Mouse (Mus musculus): ENCODE results near the gene Tbl2. TPM values are rescaled to one million over a fixed set of nuclear protein-coding genes. Genes with fewer than 3 reads are reported as not detected.

Tbl2 gene
- polyA plus RNA-seq, 1 experiment from 2014 or later = 10.4 TPM

DNA sequence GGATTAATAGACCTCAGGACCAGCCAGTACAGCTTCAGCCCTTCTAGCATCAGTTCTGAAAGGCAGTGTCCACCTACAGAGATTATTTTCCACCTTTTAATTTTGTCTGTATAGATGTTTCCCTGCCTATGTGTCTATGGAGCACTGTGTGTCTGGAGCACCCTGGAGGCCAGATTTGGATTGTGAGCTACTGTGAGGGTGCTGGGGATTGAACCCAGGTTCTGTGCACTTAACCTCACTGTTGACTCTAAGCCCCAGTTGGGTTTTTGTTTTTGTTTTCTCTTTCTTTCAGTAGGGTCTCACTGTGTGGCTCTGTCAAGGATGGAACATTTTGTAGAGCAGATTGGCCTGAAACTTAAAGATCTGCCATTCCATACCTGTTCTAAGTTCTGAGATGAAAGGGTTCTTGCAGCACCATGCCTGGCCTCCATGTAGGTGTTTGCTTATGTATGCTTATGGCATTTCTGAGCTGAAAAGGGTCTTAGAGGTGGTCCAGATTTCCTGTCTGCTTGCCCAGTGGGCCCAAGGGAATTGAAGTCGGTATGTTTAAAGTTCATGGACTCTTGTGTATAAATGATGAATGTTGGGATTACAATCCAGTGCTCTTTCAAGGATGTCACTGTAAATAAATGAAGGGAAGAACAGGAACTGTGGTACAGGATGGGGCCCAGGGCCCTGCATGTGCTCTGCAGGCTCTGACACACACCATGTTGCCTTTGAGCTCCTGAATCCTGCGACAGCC, 40.0 kb downstream of the Tbl2 start:
- 45% methylated on average over 2 of the region's 2 CpGs for WGBS (ENCODE audit: insufficient replicate concordance)
- Histone ChIP-seq H3K36me3 (replicated peaks; ENCODE audit: insufficient read depth, low read length) (peaks cover 8% of the 10 kb centered on the region), H3K27me3 (ENCODE audit: insufficient read depth, low read length) (no peaks in the 10 kb centered on the region), H3K9me3 (ENCODE audit: low read length) (no peaks in the 10 kb centered on the region), H3K9ac (replicated peaks) (peak overlapping the region; percentile 95), H3K4me1 (ENCODE audit: insufficient read depth) (peaks cover 15% of the 10 kb centered on the region), H3K4me3 (ENCODE audit: low read depth, low read length) (peak overlapping the region; percentile 97), H3K4me2 (ENCODE audit: low read depth, low read length) (peak overlapping the region; percentile 83), H3K27ac (ENCODE audit: low read depth) (no peak overlapping the region)
- no peak for TF ChIP-seq CTCF (IDR thresholded peaks at IDR 0.05; ENCODE audit: low read depth)
- TF ChIP-seq EP300 (IDR thresholded peaks at IDR 0.05; ENCODE audit: low read depth) = no peak
- DNase-seq (no peak), ATAC-seq (no peak)

DNA sequence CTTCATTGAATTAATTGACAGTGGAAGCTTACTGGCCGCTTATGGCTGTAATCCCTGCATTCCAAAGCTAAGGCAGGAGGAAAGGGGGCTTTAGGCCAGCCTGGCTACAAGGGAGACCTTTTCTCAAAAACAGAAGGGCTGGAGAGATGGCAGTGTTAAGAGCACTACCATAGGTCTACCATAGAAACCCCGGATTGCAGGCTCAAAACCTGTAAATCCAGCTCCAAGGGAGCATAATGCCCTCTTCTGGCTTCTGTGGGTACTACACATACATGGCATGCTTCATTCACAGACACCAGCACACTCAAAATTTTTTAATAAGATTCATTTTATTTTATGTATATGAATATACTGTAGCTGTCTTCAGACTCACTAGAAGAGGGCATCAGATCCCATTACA, 42.2 kb downstream of the Tbl2 start:
- H3K27ac ChIP-seq (ENCODE audit: low read depth) = no peak overlapping the region
- H3K4me2 ChIP-seq (ENCODE audit: low read depth, low read length) = no peak overlapping the region
- no peak for ATAC-seq
- peak; percentile 76 for DNase-seq
- 39% methylated on average over 2 of the region's 2 CpGs for WGBS (ENCODE audit: insufficient replicate concordance)
- H3K9ac ChIP-seq (replicated peaks) = no peak overlapping the region
- H3K27me3 ChIP-seq (ENCODE audit: insufficient read depth, low read length) = no peaks in the 10 kb centered on the region
- no peak for TF ChIP-seq EP300 (IDR thresholded peaks at IDR 0.05; ENCODE audit: low read depth)
- peak; percentile 91 for TF ChIP-seq CTCF (IDR thresholded peaks at IDR 0.05; ENCODE audit: low read depth)
- H3K4me1 ChIP-seq (ENCODE audit: insufficient read depth) = peaks cover 8% of the 10 kb centered on the region
- peaks cover 23% of the 10 kb centered on the region for H3K36me3 ChIP-seq (replicated peaks; ENCODE audit: insufficient read depth, low read length)
- H3K9me3 ChIP-seq (ENCODE audit: low read length) = no peaks in the 10 kb centered on the region
- H3K4me3 ChIP-seq (ENCODE audit: low read depth, low read length) = no peak overlapping the region

DNA sequence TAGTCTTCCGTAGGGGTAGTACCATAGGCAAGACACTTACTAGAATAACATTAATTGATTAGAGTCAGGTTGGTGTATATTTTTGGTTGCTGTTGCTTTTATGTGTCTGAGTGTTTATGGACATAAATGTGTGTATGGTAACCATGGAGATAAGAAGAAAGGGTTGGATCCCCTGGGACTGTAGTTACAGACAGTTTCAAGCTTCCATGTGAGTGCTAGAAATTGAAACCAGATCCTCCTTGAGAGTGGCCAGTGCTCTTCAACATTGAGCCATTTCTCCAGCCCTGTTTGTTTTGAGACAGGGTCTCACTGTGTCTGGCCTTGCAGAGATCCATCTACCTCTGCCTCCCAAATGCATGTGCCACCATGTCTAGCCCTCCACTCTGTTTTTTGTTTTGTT, 43.0 kb downstream of the Tbl2 start:
- WGBS (ENCODE audit: insufficient replicate concordance) = 90% methylated on average over 1 of the region's 1 CpGs
- TF ChIP-seq EP300 (IDR thresholded peaks at IDR 0.05; ENCODE audit: low read depth) (no peak), CTCF (IDR thresholded peaks at IDR 0.05; ENCODE audit: low read depth) (no peak)
- H3K27ac ChIP-seq (ENCODE audit: low read depth) = no peak overlapping the region
- peaks cover 29% of the 10 kb centered on the region for H3K36me3 ChIP-seq (replicated peaks; ENCODE audit: insufficient read depth, low read length)
- no peak overlapping the region for H3K4me2 ChIP-seq (ENCODE audit: low read depth, low read length)
- no peaks in the 10 kb centered on the region for H3K9me3 ChIP-seq (ENCODE audit: low read length)
- no peak for ATAC-seq
- H3K27me3 ChIP-seq (ENCODE audit: insufficient read depth, low read length) = no peaks in the 10 kb centered on the region
- no peak overlapping the region for H3K9ac ChIP-seq (replicated peaks)
- DNase-seq = no peak
- peaks cover 8% of the 10 kb centered on the region for H3K4me1 ChIP-seq (ENCODE audit: insufficient read depth)
- no peak overlapping the region for H3K4me3 ChIP-seq (ENCODE audit: low read depth, low read length)

DNA sequence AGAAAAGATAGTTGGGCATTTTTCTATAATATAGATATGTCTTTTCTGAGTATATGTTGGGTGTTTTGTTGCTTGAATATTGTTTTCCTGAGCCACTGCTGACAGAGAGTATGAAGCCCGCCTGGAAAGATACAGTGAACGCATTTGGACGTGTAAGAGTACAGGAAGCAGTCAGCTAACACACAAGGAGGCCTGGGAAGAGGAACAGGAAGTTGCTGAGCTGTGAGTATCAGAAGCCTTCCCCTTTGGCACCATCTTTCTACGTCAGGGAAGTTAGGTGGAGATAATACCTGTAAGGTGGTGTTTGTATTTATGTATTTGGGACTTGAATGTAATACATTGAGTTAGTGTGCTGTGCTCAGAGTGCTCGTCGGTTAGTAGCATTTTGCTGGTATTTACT, 46.9 kb downstream of the Tbl2 start:
- TF ChIP-seq CTCF (IDR thresholded peaks at IDR 0.05; ENCODE audit: low read depth) (no peak), EP300 (IDR thresholded peaks at IDR 0.05; ENCODE audit: low read depth) (no peak)
- Histone ChIP-seq H3K4me1 (ENCODE audit: insufficient read depth) (no peaks in the 10 kb centered on the region), H3K9me3 (ENCODE audit: low read length) (no peaks in the 10 kb centered on the region), H3K36me3 (replicated peaks; ENCODE audit: insufficient read depth, low read length) (peaks cover 59% of the 10 kb centered on the region), H3K4me3 (ENCODE audit: low read depth, low read length) (no peak overlapping the region), H3K9ac (replicated peaks) (no peak overlapping the region), H3K27me3 (ENCODE audit: insufficient read depth, low read length) (no peaks in the 10 kb centered on the region), H3K27ac (ENCODE audit: low read depth) (0 out of 2 replicates have a peak overlapping the region, but pooled peaks have one; percentile 45), H3K4me2 (ENCODE audit: low read depth, low read length) (no peak overlapping the region)
- no peak for ATAC-seq
- no peak for DNase-seq
- 54% methylated on average over 6 of the region's 6 CpGs for WGBS (ENCODE audit: insufficient replicate concordance)

DNA sequence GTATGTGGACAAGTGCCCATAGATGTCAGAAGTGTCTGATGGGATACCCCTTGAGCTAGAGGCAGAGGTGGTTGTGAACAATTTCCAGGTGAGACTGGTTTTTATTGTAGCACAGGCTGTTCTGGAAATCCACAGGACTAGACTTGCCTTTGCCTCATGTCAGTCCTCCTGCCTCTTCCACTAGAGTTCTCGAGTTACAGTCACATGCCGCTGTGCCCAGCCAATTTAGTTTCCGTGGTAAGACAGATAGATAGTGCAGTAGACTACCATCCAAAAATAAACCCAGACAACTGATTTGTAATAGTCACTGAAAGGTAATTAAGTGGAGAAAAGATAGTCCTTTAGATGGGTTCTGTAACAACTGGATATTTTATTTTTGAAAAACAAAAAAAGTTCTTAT, 53.3 kb downstream of the Tbl2 start:
- DNase-seq (no peak), ATAC-seq (no peak)
- Histone ChIP-seq H3K4me3 (ENCODE audit: low read depth, low read length) (no peak overlapping the region), H3K36me3 (replicated peaks; ENCODE audit: insufficient read depth, low read length) (peaks cover 77% of the 10 kb centered on the region), H3K4me1 (ENCODE audit: insufficient read depth) (no peaks in the 10 kb centered on the region), H3K4me2 (ENCODE audit: low read depth, low read length) (no peak overlapping the region), H3K9ac (replicated peaks) (no peak overlapping the region), H3K27me3 (ENCODE audit: insufficient read depth, low read length) (no peaks in the 10 kb centered on the region), H3K9me3 (ENCODE audit: low read length) (no peaks in the 10 kb centered on the region), H3K27ac (ENCODE audit: low read depth) (no peak overlapping the region)
- 84% methylated on average over 3 of the region's 3 CpGs for WGBS (ENCODE audit: insufficient replicate concordance)
- TF ChIP-seq CTCF (IDR thresholded peaks at IDR 0.05; ENCODE audit: low read depth) (no peak), EP300 (IDR thresholded peaks at IDR 0.05; ENCODE audit: low read depth) (no peak)

DNA sequence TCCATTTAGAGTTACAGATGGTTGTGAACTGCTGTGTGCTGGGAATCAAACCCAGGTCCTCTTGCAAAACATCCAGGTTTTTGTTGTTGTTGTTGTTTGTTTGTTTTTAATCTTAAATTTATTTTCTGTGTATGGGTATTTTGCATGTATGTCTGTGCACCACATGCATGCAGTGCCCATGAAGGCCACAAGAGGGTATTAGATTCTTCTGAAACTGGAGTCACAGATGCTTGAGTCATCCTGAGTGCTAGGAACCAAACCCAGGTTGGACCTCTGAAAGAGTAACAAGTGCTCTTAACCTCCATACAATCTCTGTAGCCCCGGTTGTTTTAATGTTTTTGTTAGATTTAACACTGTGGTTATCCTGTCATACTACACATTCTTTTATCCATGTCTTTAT, 58.7 kb downstream of the Tbl2 start:
- DNase-seq = no peak
- Histone ChIP-seq H3K27me3 (ENCODE audit: insufficient read depth, low read length) (no peaks in the 10 kb centered on the region), H3K9me3 (ENCODE audit: low read length) (no peaks in the 10 kb centered on the region), H3K4me3 (ENCODE audit: low read depth, low read length) (no peak overlapping the region), H3K27ac (ENCODE audit: low read depth) (no peak overlapping the region), H3K9ac (replicated peaks) (no peak overlapping the region), H3K36me3 (replicated peaks; ENCODE audit: insufficient read depth, low read length) (peaks cover 88% of the 10 kb centered on the region), H3K4me1 (ENCODE audit: insufficient read depth) (no peaks in the 10 kb centered on the region), H3K4me2 (ENCODE audit: low read depth, low read length) (no peak overlapping the region)
- TF ChIP-seq EP300 (IDR thresholded peaks at IDR 0.05; ENCODE audit: low read depth) (no peak), CTCF (IDR thresholded peaks at IDR 0.05; ENCODE audit: low read depth) (peak; percentile 41)
- WGBS (ENCODE audit: insufficient replicate concordance) = 94% methylated on average over 1 of the region's 1 CpGs
- ATAC-seq = no peak

Small RNA genes within 50 kb of the gene (microRNA-seq; reads per million reads assigned to microRNA genes)
- gene Gm25315 = not detected

Other genes starting within 250 kb of the Tbl2 start
- gene Tmem270, start 242.9 kb upstream of the Tbl2 start, polyA plus RNA-seq (2015; fragmentation: Nextera tagmentation; extraction: Ambion mirVana) = not detected in 2 replicates
- gene Cldn13, start 234.1 kb upstream of the Tbl2 start, polyA plus RNA-seq (2015; fragmentation: Nextera tagmentation; extraction: Ambion mirVana) = 138 and 152 TPM in 2 replicates
- gene Mettl27, start 217.3 kb upstream of the Tbl2 start, polyA plus RNA-seq (2015; fragmentation: Nextera tagmentation; extraction: Ambion mirVana) = 17.3 and 21.7 TPM in 2 replicates
- gene Cldn4, start 202.7 kb upstream of the Tbl2 start, polyA plus RNA-seq (2015; fragmentation: Nextera tagmentation; extraction: Ambion mirVana) = 0.13 and 0.32 TPM in 2 replicates
- gene Cldn3, start 163.4 kb upstream of the Tbl2 start, polyA plus RNA-seq (2015; fragmentation: Nextera tagmentation; extraction: Ambion mirVana) = 65.0 and 73.7 TPM in 2 replicates
- 47.9 and 49.2 TPM in 2 replicates for gene Abhd11, start 140.5 kb upstream of the Tbl2 start, polyA plus RNA-seq (2015; fragmentation: Nextera tagmentation; extraction: Ambion mirVana)
- gene Stx1a, start 126.2 kb upstream of the Tbl2 start, polyA plus RNA-seq (2015; fragmentation: Nextera tagmentation; extraction: Ambion mirVana) = 2.3 and 2.5 TPM in 2 replicates
- 28.7 and 33.3 TPM in 2 replicates for gene Dnajc30, start 85.5 kb upstream of the Tbl2 start, polyA plus RNA-seq (2015; fragmentation: Nextera tagmentation; extraction: Ambion mirVana)
- 38.3 TPM in 2 replicates for gene Bud23, start 84.7 kb upstream of the Tbl2 start, polyA plus RNA-seq (2015; fragmentation: Nextera tagmentation; extraction: Ambion mirVana)
- gene Vps37d, start 71.4 kb upstream of the Tbl2 start, polyA plus RNA-seq (2015; fragmentation: Nextera tagmentation; extraction: Ambion mirVana) = 0.53 and 0.80 TPM in 2 replicates
- gene Mlxipl, start 59.8 kb upstream of the Tbl2 start, polyA plus RNA-seq (2015; fragmentation: Nextera tagmentation; extraction: Ambion mirVana) = 18.2 and 19.5 TPM in 2 replicates
- 30.1 and 32.6 TPM in 2 replicates for gene Bcl7b, start 18.6 kb downstream of the Tbl2 start, polyA plus RNA-seq (2015; fragmentation: Nextera tagmentation; extraction: Ambion mirVana)
- gene Baz1b, start 37.6 kb downstream of the Tbl2 start, polyA plus RNA-seq (2015; fragmentation: Nextera tagmentation; extraction: Ambion mirVana) = 10.5 and 11.7 TPM in 2 replicates
- 0.16 and 0.25 TPM in 2 replicates for gene Fzd9, start 101.6 kb downstream of the Tbl2 start, polyA plus RNA-seq (2015; fragmentation: Nextera tagmentation; extraction: Ambion mirVana)
- not detected in 2 replicates for gene Fkbp6, start 200.4 kb downstream of the Tbl2 start, polyA plus RNA-seq (2015; fragmentation: Nextera tagmentation; extraction: Ambion mirVana)
- gene Trim50, start 203.6 kb downstream of the Tbl2 start, polyA plus RNA-seq (2015; fragmentation: Nextera tagmentation; extraction: Ambion mirVana) = not detected in 2 replicates
- gene Nsun5, start 220.3 kb downstream of the Tbl2 start, polyA plus RNA-seq (2015; fragmentation: Nextera tagmentation; extraction: Ambion mirVana) = 9.4 and 10.0 TPM in 2 replicates
- gene Pom121, start 244.9 kb downstream of the Tbl2 start, polyA plus RNA-seq (2015; fragmentation: Nextera tagmentation; extraction: Ambion mirVana) = 3.2 and 3.5 TPM in 2 replicates